Mouse (Mus musculus) liver, embryonic 14.5 days (tissue): Measurements from ENCODE around the gene Casp7. TPM values are rescaled to one million over a fixed set of nuclear protein-coding genes. Genes with fewer than 3 reads are reported as not detected.

Experiments used
- ATAC-seq: fragments of 200-750 bp; cut with Nextera tagmentation; 2 replicates; pipeline ENCODE4 v1.8.0; 2017; ENCODE audit warnings: moderate number of reproducible peaks, mild to moderate bottlenecking, moderate library complexity; ENCODE audit not compliant: insufficient read depth
- DNase-seq, 3 experiments: peaks; one replicate each; pipeline ENCODE4 v3.0.0-alpha.2; 2012 to 2013; ENCODE audit warnings: low read depth in 3 of 3, low spot score in 3 of 3
- H3K27ac ChIP-seq: fragments of 300-500 bp; sonication (generic); 2 replicates; pipeline ENCODE4 v1.5.1; 2014; ENCODE audit warnings: moderate library complexity, mild to moderate bottlenecking, control low read depth, inconsistent platforms
- H3K27me3 ChIP-seq: fragments of 300-500 bp; sonication (generic); 2 replicates; pipeline ENCODE4 v1.6.1; 2014; ENCODE audit warnings: mild to moderate bottlenecking, low read length, moderate library complexity; ENCODE audit not compliant: control insufficient read depth, insufficient read depth
- H3K36me3 ChIP-seq: fragments of 300-500 bp; sonication (generic); replicated peaks from 2 replicates; pipeline ENCODE4 v1.6.1; 2014; ENCODE audit warnings: low read depth; ENCODE audit not compliant: control insufficient read depth, insufficient read depth
- H3K4me1 ChIP-seq, 2 experiments: fragments of 200-500 bp in 1 of 2; fragments of 300-500 bp in 1 of 2; sonication (generic) in 1 of 2; replicated peaks; 2 replicates each; pipeline ENCODE4 v1.6.1; 2012 to 2014; ENCODE audit warnings: antibody characterized with exemption in 1 of 2, inconsistent platforms in 1 of 2, low read length in 1 of 2; ENCODE audit not compliant: control insufficient read depth in 2 of 2, insufficient read depth in 2 of 2
- H3K4me2 ChIP-seq: fragments of 300-500 bp; sonication (generic); 2 replicates; pipeline ENCODE4 v1.6.1; 2014; ENCODE audit warnings: low read depth, mild to moderate bottlenecking, control low read depth, moderate library complexity
- H3K4me3 ChIP-seq, 2 experiments: fragments of 200-500 bp in 1 of 2; fragments of 300-500 bp in 1 of 2; sonication (generic) in 1 of 2; 2 replicates each; pipeline ENCODE4 v1.5.1; 2012 to 2014; ENCODE audit warnings: low read depth in 2 of 2, low read length in 2 of 2, mild to moderate bottlenecking in 2 of 2, control low read depth in 1 of 2, inconsistent platforms in 1 of 2, moderate library complexity in 1 of 2; ENCODE audit not compliant: insufficient read depth in 1 of 2
- H3K9ac ChIP-seq: fragments of 300-500 bp; sonication (generic); replicated peaks from 2 replicates; pipeline ENCODE4 v1.6.1; 2014; ENCODE audit warnings: mild to moderate bottlenecking, control low read depth, moderate library complexity
- H3K9me3 ChIP-seq: fragments of 300-500 bp; sonication (generic); 2 replicates; pipeline ENCODE4 v1.6.1; 2016; ENCODE audit warnings: low read length, mixed read lengths; ENCODE audit not compliant: control insufficient read depth
- CTCF ChIP-seq: IDR thresholded peaks from 2 replicates; pipeline ENCODE4 v1.5.1; 2016; ENCODE audit warnings: antibody characterized with exemption, low read depth, control low read depth
- EP300 ChIP-seq: IDR thresholded peaks from 2 replicates; pipeline ENCODE4 v1.6.1; 2016; ENCODE audit warnings: antibody characterized with exemption, low read depth
- WGBS: fragments of 180-500 bp; shearing (Covaris S2); extraction: QIAGEN DNeasy Blood & Tissue Kit; methylation state at CpG from one replicate; pipeline ENCODE4 v1.1.7; 2014; ENCODE audit not compliant: insufficient replicate concordance; 5-methylcytosine and 5-hydroxymethylcytosine counted together
- polyA plus RNA-seq, 2 experiments: library from polyadenylated mRNA; depleted of rRNA in 1 of 2; stranded (reverse) in 1 of 2; unstranded in 1 of 2; fragments of >200 nt; fragmentation: Nextera tagmentation in 1 of 2; extraction: Ambion mirVana in 1 of 2; gene quantifications; 2 replicates each; pipeline versions ENCODE4 v1.2.1 to v1.2.3; 2012 to 2014

Gene Casp7
- polyA plus RNA-seq, 2 experiments: 9.5 to 13.2 TPM

DNA sequence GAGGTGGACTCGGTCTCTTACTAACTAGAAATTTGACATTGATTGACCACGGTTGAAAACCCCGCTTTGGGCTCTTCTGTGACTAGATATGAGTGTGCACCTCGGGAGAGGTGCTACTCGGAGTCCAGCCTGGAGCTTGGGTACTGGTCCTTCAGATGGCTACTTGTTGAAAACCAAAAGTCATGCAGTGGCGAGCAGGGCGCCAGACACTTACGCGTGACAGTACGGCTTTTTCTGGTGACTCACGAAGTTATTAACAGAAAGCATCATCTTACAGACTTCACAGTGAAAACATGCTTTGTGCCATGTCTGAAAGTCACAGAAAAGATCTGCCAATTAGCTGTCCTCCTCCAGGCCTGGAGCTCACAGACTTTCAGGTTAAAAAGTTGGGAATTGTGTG is 7.8 kb upstream of the Casp7 start:
- Histone ChIP-seq H3K9me3 (no peaks in the 10 kb centered on the region), H3K27me3 (no peaks in the 10 kb centered on the region), H3K9ac (no peak overlapping the region), H3K4me2 (no peak overlapping the region), H3K4me3 (no peak overlapping the region), H3K27ac (no peak overlapping the region), H3K36me3 (no peaks in the 10 kb centered on the region), H3K4me1 (peaks cover 38 to 45% of the 10 kb centered on the region in 2 experiments)
- DNase-seq (no peak), ATAC-seq (no peak)
- TF ChIP-seq EP300: no peak
- WGBS: 78% methylated on average over 11 of the region's 11 CpGs

GRCm38 (mm10) chr19:56389879-56390278 is 7.0 kb upstream of the Casp7 start, which contains the start of gene Nrap:
Gene Nrap, minus strand, starts transcription at chr19:56390037.
- Histone ChIP-seq H3K4me2 (peak within 1 kb of the TSS; percentile 23), H3K36me3 (no peaks in the 10 kb centered on the region), H3K4me1 (peaks cover 40 to 51% of the 10 kb centered on the region in 2 experiments), H3K4me3 (no peak within 1 kb of the TSS), H3K9me3 (no peaks in the 10 kb centered on the region), H3K27ac (peak within 1 kb of the TSS; percentile 84), H3K9ac (no peak within 1 kb of the TSS; the same call in 1 of the 2 replicates), H3K27me3 (no peaks in the 10 kb centered on the region)
- DNase-seq (no peak), ATAC-seq (no peak)
- WGBS: 70% methylated on average over 11 of the region's 11 CpGs
- TF ChIP-seq CTCF: no peak
- TF ChIP-seq EP300: no peak

GRCm38 (mm10) chr19:56391307-56392046 is 5.5 kb upstream of the Casp7 start:
- H3K36me3 ChIP-seq: no peaks in the 10 kb centered on the region
- 0 out of 2 replicates have a peak, but pooled peaks have one; percentile 3 for TF ChIP-seq CTCF
- peak; percentile 87 for TF ChIP-seq EP300
- H3K4me3 ChIP-seq: peak overlapping the region; percentile 9 to 27; a peak in 2 of 4 replicates
- peaks cover 45 to 65% of the 10 kb centered on the region in 2 experiments for H3K4me1 ChIP-seq
- DNase-seq (peak; percentile 92 to 94 (median 93)), ATAC-seq (peak; percentile 99)
- 11% methylated on average over 6 of the region's 6 CpGs for whole genome bisulfite sequencing
- H3K4me2 ChIP-seq: peak overlapping the region; percentile 76
- no peaks in the 10 kb centered on the region for H3K9me3 ChIP-seq
- H3K27ac ChIP-seq: peak overlapping the region; percentile 84
- H3K9ac ChIP-seq: peak overlapping the region; percentile 68
- no peaks in the 10 kb centered on the region for H3K27me3 ChIP-seq

GRCm38 (mm10) chr19:56393311-56393866 is 3.5 kb upstream of the Casp7 start:
- no peak for DNase-seq
- H3K9me3 ChIP-seq: no peaks in the 10 kb centered on the region
- no peak for ATAC-seq
- H3K9ac ChIP-seq: no peak overlapping the region
- H3K27me3 ChIP-seq: no peaks in the 10 kb centered on the region
- H3K4me1 ChIP-seq: peaks cover 51 to 76% of the 10 kb centered on the region in 2 experiments
- no peaks in the 10 kb centered on the region for H3K36me3 ChIP-seq
- no peak overlapping the region for H3K4me3 ChIP-seq
- H3K27ac ChIP-seq: no peak overlapping the region
- TF ChIP-seq CTCF (no peak), EP300 (no peak)
- H3K4me2 ChIP-seq: no peak overlapping the region
- WGBS: 52% methylated on average over 9 of the region's 9 CpGs

DNA sequence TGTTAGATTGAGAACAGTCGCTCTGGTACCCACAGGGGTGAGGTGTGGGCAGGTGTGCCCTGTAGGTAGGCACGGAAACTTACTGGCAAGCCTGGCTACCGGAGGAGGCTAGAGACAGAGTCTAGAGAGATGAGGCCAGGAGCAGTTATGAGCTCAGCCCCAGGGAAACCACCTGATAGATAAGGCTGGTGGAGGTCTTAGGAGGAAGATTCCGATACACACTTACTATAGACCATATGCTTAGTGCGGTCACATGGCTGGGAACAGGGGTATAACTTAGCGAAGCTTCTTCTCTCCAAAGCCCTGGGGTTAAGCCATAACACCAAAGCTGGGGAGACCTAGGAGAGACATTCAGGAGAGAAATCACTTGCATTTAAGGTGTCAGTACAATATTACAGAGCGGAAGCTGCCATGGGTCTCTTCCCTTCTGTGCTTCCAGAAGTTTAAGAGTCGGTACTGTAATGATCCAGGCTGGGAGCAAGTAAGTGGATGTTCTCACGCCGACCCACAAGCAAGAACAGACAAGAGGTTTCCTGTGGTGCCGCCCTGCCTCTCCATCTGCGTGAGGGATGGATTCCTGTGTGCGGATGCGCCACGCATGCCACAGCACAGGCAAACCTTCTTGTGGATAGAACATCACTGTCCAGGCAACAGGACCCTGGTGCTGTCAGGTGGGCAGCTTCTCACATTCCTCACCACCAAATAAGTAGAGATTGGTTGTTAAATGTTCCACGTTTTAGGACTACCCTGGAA is 1.6 kb upstream of the Casp7 start:
- no peak overlapping the region for H3K4me2 ChIP-seq
- no peak for DNase-seq
- H3K9ac ChIP-seq: no peak overlapping the region
- ATAC-seq: no peak
- no peaks in the 10 kb centered on the region for H3K27me3 ChIP-seq
- 60% methylated on average over 16 of the region's 16 CpGs for WGBS
- no peak for TF ChIP-seq EP300
- TF ChIP-seq CTCF: no peak
- no peaks in the 10 kb centered on the region for H3K36me3 ChIP-seq
- no peak overlapping the region for H3K4me3 ChIP-seq
- H3K9me3 ChIP-seq: no peaks in the 10 kb centered on the region
- H3K4me1 ChIP-seq: peaks cover 45 to 65% of the 10 kb centered on the region in 2 experiments
- no peak overlapping the region for H3K27ac ChIP-seq
